Mouse (Mus musculus) Patski (cell line): ENCODE results near the gene Agps. TPM values are rescaled to one million over a fixed set of nuclear protein-coding genes. Genes with fewer than 3 reads are reported as not detected.

Experiments used
- polyA plus RNA-seq: library from polyadenylated mRNA; unstranded; gene quantifications from one replicate; pipeline ENCODE4 v1.2.3, GENCODE M21; 2021

The Agps gene
- polyA plus RNA-seq, 1 experiment from 2014 or later: 37.0 TPM

Other genes with a start within 250 kb of the Agps start
- gene Hnrnpa3, start 172.9 kb upstream of the Agps start, polyA plus RNA-seq: 249 TPM
- 87.3 TPM for gene Nfe2l2, start 127.5 kb upstream of the Agps start, polyA plus RNA-seq
- gene Ttc30b, start 106.4 kb downstream of the Agps start, polyA plus RNA-seq: 12.3 TPM
- 1.4 TPM for gene Ttc30a2, start 146.0 kb downstream of the Agps start, polyA plus RNA-seq
- 2.0 TPM for gene Ttc30a1, start 149.8 kb downstream of the Agps start, polyA plus RNA-seq